Mouse (Mus musculus): ENCODE data around the gene Aph1c. TPM values are rescaled to one million over a fixed set of nuclear protein-coding genes. Genes with fewer than 3 reads are reported as not detected.
"Not testable (repeated sequence)": the region's sequence is repeated elsewhere in the genome, so short reads cannot be mapped to it uniquely, and the experiment has no call there.

Aph1c gene
- total RNA-seq, 4 experiments from 2014 or later, result 5.8 to 10.5 (median 8.4) TPM

DNA sequence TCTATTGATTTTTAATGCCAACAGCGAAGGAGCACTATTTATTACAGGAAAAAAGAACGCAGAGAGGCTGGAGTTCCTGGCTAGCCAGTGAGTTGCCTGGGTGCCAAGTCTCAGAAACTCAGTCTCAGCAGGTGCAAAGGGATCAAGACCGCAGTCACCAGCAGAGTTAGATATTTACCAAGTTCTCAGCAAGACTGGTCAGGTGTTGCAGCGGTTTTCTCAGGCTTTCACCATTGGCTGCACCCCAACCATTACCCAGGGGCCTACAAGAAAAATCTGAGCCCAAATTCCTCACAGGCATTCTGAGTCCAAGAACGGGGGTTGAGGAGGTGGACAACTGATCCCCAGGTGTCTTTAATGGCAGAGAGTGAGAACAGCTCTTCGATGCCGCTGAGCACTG, 675 bp downstream of the Aph1c start:
- DNase-seq (ENCODE audit: low spot score in 2 of 2), result no peak

DNA sequence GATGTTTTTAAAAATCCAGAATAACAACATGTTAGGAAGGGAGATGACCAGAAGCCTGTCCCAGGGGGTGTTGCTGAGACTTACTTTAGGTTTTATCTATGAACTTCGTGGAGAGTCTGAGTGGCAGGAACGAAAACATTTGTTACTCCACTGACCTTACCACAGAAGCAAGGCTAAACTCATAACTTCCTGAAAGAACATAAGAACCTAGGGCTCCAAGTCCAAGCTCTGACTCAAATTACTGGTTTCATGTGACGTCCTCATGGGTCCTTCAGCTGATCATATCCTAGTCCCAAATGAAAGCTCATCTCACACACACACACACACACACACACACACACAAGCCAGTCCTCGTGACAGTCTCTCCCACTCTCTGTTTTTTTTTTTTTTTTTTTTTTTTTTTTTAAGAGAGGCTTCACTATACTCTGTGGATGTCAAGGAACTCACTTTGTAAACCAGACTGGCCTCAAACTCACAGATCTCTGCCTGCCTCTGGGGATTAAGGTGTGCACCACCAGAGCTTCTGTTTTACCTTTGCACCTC, 2.1 kb downstream of the Aph1c start:
- no peak for DNase-seq (ENCODE audit: low spot score in 2 of 2)

GRCm38 (mm10) chr9:66825990-66826389, 8.5 kb downstream of the Aph1c start:
- DNase-seq (ENCODE audit: low spot score in 2 of 2), result no peak

DNA sequence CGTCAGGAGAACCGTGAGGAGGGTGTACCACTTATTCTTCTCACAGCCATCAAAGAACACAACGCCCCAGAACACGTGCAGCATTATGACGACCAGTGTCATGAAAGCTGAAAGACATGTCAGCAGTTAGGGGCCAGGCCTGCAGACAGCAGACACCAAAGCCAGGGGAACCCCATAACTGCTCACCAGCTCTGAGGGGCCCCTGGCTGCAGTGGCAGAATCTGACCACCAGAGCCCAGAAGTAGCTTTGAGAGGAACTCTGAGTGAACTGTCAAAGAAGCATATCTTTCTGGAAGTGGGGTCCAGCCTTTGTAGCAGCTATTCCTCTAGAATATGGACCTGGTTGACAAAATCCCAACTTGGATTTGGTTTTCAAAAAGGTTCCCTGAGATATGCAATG, 12.3 kb downstream of the Aph1c start:
- DNase-seq (ENCODE audit: low spot score in 2 of 2), result not testable (repeated sequence)

DNA sequence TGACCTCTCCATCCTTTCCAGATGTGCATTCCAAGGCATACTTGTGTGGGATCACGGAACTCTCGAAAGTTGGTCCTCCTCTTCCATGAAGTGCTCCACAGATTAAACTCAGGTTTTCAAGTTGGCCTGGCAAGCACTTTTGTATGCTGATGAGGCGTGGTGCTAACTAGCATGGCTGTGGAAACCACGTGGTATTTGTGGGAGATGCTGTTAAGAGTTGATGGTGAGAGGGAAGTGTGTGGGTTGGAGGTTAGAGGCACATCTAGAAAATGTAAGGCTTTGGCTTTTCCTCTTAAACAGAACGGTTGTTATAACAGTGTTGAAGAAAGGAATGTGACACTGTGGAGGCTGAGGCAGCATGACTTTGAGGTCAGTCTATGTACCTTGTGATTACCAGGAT, 13.5 kb downstream of the Aph1c start:
- no peak for DNase-seq (ENCODE audit: low spot score in 2 of 2)

- DNase-seq (ENCODE audit: low spot score in 2 of 2), result no peak
Observed at GRCm38 (mm10) chr9:66813392-66813791, 21.1 kb downstream of the Aph1c start.

GRCm38 (mm10) chr9:66805951-66806350, 28.6 kb downstream of the Aph1c start:
- DNase-seq (ENCODE audit: low spot score in 2 of 2), result not testable (repeated sequence)

DNA sequence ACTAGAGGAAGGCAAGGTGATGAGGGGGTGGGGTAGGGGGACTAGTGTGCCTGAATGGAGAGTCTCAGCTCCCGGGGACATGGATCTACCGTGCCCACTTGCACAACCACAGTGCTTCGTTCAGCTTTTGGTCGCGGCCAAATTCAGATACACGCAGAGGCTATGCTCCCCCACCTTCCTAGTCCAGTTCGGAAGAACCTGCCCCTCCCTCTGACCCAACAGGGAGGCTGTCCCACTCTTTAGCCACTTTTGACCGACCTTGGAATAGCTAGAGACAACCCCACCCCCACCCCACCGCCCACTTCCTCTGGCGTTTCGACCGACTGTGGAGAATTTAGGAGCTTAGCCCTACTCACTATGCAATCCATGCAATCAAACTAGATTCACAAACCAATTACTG, 32.6 kb downstream of the Aph1c start:
- no peak for DNase-seq (ENCODE audit: low spot score in 2 of 2)

DNA sequence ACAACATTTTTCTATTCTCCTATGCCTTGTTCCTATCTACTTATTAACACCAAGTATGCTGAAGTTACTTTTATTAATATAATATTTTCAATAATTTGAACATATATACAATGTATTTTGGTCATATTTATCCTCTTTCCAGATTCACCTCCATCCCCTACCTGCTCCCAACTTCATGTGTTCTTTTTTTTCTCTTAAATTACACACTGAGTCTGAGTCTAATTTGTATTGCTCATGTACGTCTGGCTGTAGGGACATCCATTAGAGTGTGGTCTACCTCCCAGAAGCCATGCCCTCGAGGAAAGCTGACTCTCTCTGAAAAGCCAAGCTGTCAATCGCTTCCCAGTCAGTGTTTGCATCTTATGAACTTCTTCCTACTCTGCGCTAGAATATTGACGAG, 37.8 kb downstream of the Aph1c start, which contains the start of gene Gm10647:
Gm10647 (plus strand) TSS at position 301 of the 400 bp plus-strand sequence.
- DNase-seq (ENCODE audit: low spot score in 2 of 2), result no peak

DNA sequence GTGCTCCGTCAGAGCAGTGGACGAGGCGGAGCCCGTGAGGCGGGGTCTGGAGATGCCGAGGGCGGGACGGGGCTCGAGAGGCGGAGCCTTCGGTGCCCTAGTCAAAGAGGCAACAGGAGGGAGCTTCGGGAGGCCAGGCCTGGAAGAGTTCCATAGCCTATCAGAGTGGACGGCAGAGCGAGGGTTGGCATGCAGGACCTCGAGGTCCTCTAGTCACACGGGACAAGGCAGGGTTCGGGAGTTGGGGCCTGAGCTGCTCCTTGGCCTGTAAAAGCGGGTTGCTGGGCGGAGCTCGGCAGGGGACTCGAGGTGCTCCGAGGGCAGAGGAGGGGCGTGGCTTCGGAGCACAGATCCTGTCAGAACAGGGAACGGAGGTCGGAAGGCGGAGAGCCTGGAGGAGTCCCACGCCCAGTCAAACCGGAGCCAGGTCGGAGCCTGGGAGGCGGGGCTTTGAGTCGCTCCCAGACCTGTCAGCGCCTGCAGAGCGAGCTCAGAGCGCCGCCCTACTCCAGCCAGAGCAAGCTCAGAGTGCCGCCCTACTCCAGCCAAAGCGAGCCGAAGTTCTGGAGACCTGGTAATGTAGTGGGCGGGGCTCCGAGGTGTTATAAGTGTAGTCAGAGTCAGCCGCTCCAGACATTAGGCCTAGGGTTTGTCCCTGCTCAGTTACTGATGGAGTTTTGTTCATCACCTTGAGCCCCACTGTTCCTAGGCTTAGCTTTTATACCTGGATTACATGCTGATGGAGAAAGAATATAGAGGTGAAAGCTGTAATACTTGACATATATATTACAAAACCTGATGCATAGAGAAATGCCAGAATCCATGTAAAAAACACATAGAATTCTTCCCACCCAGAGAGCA, 38.8 kb downstream of the Aph1c start, which contains the start of gene Aph1b:
Aph1b (minus strand) TSS at position 27 of the 861 bp plus-strand sequence.
- peak; percentile 86 to 96 for DNase-seq (ENCODE audit: low spot score in 2 of 2)

GRCm38 (mm10) chr9:66794629-66795463, 39.7 kb downstream of the Aph1c start:
- no peak for DNase-seq (ENCODE audit: low spot score in 2 of 2)

GRCm38 (mm10) chr9:66787821-66788220, 46.7 kb downstream of the Aph1c start:
- DNase-seq (ENCODE audit: low spot score in 2 of 2), result no peak

DNA sequence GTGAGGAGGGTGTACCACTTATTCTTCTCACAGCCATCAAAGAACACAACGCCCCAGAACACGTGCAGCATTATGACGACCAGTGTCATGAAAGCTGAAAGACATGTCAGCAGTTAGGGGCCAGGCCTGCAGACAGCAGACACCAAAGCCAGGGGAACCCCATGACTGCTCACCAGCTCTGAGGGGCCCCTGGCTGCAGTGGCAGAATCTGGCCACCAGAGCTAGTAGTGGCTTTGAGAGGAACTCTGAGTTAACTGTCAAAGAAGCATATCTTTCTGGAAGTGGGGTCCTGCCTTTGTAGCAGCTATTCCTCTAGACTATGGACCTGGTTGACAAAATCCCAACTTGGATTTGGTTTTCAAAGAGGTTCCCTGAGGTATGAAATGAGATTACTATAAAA, 50.0 kb downstream of the Aph1c start:
- DNase-seq (ENCODE audit: low spot score in 2 of 2), result not testable (repeated sequence)

GRCm38 (mm10) chr9:66770701-66771100, 63.8 kb downstream of the Aph1c start:
- no peak for DNase-seq (ENCODE audit: low spot score in 2 of 2)

- no peak for DNase-seq (ENCODE audit: low spot score in 2 of 2)
Observed at GRCm38 (mm10) chr9:66769275-66769674, 65.3 kb downstream of the Aph1c start.

DNA sequence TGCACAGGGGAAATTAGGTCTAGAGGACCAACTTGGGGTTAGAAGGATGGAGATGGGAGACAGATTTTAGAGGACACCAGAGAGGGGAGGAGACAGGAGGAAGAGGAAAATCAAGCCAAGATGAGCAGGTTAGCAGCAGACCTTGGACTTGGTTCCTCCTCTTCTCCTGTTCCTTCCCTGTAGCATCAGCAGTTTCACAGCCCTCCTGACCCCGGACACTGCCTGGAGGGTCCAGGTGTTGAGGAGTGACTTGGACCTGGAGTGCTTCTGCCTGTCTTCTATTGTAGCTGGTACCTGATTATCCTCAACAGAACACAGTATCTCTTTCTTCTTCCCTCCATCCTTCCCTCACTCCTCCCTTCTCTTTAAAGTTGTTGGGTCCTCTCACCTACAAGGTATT, 65.8 kb downstream of the Aph1c start:
- DNase-seq (ENCODE audit: low spot score in 2 of 2), result no peak

Other genes starting within 250 kb of the Aph1c start
- 10 to 100 TPM; 36.1 to 50.1 (median 42.7) TPM for gene Usp3, start 241.6 kb downstream of the Aph1c start, total RNA-seq (2022)
- gene Car12, start 121.0 kb downstream of the Aph1c start, total RNA-seq (2022), result 10 to 100 TPM; 17.6 to 23.6 (median 19.3) TPM
- gene Aph1b, start 39.2 kb downstream of the Aph1c start, total RNA-seq (2022), result 10 to 100 TPM; 19.1 to 20.4 (median 20.0) TPM
- under 1 TPM; 0.60 to 0.83 (median 0.69) TPM for gene Gm10647, start 37.7 kb downstream of the Aph1c start, total RNA-seq (2022)
- 10 to 100 TPM; 29.6 to 31.7 (median 30.3) TPM for gene Rab8b, start 85.0 kb upstream of the Aph1c start, total RNA-seq (2022)
- gene Rps27l, start 111.4 kb upstream of the Aph1c start, total RNA-seq (2022), result 10 to 100 TPM; 32.7 to 44.1 (median 37.2) TPM
- 10 to 100 TPM; 16.8 to 18.9 (median 18.3) TPM for gene Lactb, start 140.8 kb upstream of the Aph1c start, total RNA-seq (2022)
- gene Tpm1, start 214.7 kb upstream of the Aph1c start, total RNA-seq (2022), result 100 to 1,000 TPM; 208 to 237 (median 224) TPM